Mouse (Mus musculus) ovary, postnatal 14 days (tissue): ENCODE data around the gene Usp2.

Source experiments
- DNase-seq: peaks from one replicate; pipeline ENCODE4 v3.0.0; 2022; ENCODE audit warnings: low spot score

Usp2 gene

DNA sequence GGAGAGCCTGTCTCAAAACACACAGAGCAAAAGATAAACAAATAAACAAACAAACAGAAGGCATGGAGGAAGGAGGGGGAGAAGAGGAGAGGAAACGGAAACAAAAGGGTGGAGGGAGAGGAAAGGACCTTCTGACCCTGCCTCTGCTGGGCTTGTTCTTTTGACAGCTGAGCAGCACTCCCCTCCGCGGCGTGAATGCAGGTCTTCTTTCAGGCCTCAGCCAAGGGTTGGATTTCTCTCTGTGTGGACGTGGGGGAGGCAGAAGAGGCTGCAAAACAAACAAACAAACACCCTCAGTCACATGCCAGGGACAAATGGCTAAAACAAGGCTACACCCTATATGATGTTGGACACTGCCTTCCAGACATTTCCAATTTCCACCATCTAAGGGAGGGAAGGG, 58.2 kb downstream of the Usp2 start:
- no peak for DNase-seq

DNA sequence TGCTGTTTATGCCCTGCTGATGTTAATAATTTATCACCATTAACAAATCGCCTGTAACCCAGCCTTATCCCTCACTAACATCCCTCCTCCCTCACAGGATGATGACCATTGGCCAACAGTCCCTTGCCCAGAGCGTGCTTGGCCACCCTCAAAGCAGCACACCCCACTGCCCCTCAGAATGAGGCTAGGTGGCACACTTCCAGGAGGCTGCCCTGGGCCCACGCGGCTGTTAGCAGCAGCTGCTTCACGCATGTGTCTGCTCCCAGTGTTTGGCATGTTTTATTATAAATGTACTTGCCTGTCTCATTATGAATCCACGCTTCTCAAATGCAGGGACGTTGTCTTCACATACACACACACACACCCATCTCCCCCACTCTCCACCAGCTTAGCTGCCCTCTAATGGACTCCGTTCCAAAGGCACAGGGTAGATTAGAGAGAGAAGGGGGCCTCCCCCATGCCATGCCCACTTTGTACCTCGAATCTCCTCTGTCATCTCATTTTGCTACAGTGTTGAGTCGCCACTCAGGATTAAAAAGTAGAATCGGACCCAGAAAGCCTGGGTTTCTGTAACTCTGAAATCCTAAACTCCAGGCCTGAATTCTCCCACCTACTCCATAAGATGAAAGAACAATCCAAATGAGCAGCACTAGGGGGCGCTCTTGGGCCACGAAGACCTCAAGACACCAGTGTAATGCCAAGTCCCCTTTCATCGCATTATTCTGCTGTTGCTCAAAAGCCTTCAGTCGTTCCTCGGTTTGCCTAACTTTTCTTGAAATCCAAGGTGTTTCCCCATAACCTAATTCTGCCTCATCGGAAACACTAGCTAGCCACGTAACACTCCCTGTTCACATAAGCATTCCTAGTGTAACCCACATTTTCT, 59.0 kb downstream of the Usp2 start:
- DNase-seq, result peak; percentile 83

DNA sequence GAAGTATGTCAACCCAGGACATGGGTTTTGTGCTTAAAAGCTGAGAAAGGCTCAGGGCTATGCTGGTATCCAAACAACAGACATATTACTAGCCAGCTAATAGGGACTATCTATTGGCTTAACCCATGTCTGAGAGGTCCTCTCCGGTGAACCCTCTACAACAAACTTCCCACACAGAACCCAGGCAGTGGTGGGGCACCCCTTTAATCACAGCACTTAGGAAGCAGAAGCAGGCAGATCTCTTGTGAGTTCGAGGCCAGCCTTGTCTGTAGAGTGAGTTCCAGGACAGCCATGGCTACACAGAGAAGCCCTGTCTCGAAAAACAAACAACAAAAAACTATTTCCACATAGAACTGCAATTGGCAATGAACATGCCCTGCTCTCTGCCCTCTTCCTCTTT, 59.9 kb downstream of the Usp2 start:
- no peak for DNase-seq

DNA sequence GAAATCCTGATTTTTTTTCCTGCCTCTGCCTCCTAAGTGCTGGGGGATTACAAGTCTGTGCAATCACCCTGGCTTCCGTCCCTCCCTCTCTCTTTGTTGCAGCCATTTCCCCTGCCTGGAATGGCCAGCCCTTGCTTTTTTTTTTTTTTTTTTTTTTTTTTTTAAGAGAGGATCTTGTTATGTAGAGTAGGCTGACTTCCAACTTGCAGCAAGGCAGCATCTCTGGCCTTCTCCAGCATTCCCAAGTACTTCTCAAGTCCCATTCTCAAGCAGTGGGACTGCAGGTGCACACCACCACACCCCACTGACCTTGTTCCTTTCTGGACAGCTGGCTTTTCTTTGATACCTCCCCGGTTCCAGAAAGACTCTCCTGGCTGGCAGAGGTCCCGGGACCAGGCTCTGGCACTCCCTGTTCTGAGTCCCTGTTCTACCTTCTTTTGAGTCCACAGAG, 60.6 kb downstream of the Usp2 start:
- no peak for DNase-seq

DNA sequence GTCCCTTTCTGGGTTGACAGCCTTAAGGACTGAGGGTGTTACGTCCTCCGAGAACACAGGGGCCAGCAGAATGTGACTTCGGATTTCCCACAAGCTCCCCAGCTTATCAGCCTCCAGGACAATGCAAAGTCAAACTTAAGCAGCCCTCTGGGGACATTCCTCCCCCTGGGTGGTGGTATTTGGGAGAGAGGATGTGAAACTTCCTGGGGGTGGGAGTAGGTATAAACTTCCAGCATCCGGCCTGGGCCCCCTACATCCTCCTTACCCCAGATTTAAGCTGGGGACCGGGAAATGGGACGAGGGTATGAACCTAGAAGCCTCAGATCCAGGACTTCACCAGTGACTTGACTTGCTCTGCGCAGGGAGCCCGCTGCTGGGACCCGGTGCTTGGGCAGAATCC, 62.8 kb downstream of the Usp2 start:
- no peak for DNase-seq

- peak; percentile 30 for DNase-seq
These were observed 63.2 kb downstream of the Usp2 start for GRCm38 (mm10) chr9:44130034-44130433.

- DNase-seq, result no peak
These were observed 63.9 kb downstream of the Usp2 start for GRCm38 (mm10) chr9:44130581-44131275.

DNA sequence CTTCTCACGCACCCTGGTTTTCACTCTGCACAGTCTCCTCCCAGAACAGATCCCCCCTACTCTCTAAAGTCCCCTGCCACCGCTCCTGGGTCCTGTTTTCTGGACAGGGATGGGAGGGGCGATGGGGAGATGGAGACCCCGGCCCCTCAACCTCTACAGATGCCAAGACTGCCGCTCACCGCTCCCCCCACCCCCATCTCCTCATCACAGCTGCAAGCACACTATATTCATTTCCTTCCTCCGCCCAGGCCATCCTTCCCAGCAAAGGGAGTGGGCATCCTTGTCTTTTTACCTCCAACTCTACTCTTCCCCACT, 64.4 kb downstream of the Usp2 start:
- DNase-seq, result no peak

DNA sequence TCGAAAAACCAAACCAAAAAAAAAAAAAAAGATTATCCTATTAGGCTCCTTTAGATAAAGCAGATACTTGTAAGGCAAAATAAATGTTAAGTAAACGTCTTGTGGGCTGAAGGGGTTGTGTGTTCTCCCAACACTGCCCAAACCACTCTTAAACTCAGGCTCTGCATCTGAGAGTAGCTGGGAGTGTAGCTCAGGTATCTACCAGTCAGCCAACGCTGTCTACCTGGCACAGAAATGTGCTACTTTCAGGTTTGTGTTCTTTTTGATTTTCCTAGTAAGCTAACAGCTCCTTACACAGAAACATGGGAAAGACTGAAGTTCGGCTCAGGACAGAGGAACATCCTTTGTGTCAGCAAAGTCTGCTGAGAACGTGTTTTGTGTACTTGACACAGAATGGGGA, 65.4 kb downstream of the Usp2 start:
- DNase-seq, result no peak

- no peak for DNase-seq
These were observed 66.5 kb downstream of the Usp2 start for GRCm38 (mm10) chr9:44133287-44133686.

GRCm38 (mm10) chr9:44134101-44134850, 67.5 kb downstream of the Usp2 start, which contains the start of gene Mcam:
TSS of gene Mcam (plus strand) at chr9:44134469.
- peak; percentile 71 for DNase-seq

DNA sequence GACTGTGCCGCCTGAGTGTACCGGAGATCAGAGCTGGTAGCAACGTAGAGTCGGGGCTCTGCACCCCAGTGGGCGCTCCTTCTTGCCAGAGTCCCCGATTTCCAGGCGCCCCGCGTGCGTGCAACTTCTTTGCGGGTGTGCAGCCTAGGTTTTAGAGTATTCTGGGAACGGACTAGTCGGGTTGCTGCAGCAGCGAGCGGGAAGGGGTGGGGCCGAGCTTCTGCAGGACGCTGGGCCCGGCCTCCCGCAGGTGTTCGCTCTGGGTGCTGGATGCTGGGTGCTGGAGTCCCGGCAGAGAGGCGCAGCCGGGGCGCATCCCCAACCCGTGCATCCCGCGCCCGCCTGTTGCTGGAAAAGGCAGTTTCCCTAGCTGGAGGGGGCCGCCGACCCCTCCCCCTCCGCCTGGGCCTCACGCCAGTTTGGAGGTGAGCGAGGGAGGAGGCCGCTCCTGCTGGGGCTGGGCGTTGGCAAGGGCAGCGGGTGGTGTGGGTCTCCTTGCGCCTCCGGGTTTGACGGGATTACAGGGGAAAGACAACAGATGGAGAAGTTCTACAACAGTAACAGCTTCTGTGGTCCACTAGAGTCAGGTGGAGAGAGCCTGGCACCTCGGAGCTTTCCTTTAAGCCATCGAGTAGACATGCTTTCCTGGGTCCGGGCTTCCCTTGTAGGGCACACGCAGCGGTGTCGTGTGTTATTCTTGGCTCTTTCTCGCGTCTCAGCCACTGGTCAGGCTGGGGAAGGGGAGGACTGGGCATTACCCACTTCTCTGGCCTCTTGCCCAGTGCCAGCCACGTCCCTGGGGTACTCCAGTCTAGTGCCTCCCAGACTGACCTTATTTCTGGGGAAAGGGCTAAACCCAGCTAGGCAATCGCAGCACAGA, 68.3 kb downstream of the Usp2 start:
- DNase-seq, result no peak

GRCm38 (mm10) chr9:44135731-44136411, 69.0 kb downstream of the Usp2 start:
- DNase-seq, result no peak

DNA sequence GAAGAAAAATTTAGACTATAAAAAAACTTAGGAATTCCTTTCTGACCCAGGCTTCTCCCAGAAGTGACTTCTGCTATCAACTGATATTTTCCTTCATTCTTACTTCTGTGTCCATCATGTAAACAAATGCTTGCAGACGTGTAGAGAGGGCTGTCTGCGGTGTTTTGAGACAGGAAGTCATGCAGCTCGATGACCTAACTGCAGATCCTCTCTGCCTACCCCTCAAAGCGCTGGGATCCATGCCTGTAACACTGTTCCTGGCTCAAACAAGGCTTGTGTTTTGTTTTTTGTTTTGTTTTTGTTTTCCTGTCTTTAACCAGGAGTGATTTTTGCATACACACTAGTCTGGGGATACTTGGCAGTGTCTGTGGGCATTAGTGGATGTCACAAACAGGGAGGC, 71.0 kb downstream of the Usp2 start:
- DNase-seq, result no peak

GRCm38 (mm10) chr9:44141951-44142350, 75.1 kb downstream of the Usp2 start:
- no peak for DNase-seq

DNA sequence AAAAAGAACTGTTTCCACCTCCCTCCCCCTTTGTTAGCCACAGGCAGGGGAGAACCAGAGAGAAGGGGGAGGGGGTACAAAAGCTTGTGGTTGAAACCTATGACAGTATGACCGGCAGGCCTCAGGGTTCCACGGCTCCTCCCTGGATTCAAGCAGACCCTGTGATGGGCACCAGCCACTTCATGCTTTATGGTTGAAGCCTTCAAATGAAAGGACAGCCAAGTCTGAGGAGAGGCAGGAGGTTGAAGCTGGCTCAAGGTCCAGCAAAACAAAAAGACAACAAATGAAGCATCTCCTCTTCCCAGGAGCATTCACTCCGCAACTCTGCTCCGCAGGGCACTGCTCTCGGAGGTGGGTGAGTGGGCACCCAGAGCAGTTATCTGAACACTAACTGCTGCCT, 76.6 kb downstream of the Usp2 start:
- DNase-seq, result no peak

DNA sequence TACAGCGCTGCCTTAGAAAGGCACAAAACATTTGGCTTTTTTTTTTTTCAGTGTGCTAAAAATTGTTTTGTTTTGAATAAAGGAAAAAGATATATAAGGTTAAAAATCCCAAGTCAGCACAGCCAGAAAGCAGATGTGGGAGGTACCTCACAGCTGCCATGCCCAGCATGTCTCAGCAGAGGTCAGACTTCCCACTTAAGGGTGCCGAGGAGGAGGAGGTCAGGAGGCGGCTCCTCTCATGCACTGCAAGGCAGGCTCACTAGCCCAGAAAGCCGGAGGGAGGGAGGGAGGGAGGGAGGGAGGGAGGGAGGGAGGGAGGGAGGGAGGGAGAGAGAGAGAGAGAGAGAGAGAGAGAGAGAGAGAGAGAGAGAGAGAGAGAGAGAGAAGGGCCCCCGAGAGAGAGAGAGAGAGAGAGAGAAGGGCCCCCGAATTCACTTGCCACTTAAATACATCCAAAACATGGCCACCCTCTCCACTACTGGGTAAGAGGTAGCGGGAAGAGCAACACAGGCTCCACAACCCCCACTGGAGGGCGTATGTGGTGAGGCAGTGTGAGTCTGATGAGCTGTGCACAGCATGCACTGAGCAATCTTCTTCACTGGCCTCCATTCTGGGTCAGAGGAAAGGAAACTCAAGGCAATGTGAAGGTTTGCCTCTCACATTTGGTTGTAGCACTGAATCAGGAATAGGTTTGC, 77.3 kb downstream of the Usp2 start:
- DNase-seq, result no peak

DNA sequence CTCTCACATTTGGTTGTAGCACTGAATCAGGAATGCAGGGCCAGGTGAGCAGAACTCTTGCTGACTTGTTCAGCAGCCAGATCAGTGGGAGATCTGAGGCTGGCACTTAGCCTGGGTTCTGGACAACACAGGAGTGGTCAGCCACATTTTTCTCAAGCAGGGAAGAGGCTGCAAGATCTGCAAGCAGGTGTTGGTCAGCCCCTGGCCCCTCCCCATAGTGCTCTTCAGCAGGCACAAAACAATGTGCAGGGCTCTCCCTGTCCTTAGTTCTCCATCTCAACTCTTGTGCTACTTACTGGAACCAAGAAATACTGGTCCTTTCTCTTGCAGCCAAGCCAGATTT, 77.9 kb downstream of the Usp2 start:
- no peak for DNase-seq
